Mouse (Mus musculus): ENCODE data around the gene Olfr571. TPM values are rescaled to one million over a fixed set of nuclear protein-coding genes. Genes with fewer than 3 reads are reported as not detected.
A peak's percentile ranks its signal among the peaks of the same experiment; 100 is the strongest.

Gene Olfr571
- polyA plus RNA-seq (2012; rRNA removed), result not detected in 2 replicates
- polyA plus RNA-seq (2014; fragmentation: Nextera tagmentation; extraction: Ambion mirVana), result not detected in 2 replicates

DNA sequence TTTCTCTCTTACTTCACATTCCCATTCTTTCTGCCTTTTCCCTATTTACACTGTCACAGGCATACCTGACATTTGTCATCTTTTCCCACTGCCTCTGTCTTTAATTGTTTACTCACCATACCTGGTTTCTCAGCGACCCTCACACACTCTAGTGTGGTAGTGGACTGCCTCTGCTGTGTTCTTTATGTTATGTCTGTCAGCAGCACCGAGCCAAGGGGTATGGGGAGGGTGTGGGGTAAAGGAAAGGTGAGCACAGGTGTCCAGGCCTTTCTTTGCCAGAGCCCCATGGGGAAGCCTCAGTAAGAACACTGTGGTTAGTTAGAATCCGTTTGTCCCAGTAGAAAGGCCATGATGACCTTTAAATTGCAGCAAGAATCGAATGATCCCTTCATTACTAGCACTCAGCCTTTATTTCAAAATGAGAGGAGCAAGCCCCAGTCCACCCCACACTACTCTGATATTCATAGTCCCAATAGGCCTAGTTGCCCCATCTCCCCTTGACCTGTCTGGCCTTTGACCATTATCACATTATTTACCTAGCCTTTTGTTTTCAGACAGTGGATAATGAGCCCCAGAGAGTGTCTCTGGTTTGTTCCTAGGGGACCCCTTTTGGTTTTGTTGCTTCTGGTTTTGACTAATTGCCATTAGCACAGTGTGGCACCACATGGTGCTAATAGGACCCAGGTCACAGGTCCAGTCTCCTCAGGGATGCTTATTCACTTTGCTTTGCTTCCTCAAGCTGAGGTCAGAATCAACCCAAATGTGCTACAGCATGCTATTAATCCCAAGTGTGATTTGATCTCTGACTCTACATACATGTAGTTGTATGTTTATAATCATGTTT is at the start of gene Olfr571:
Gene Olfr571, minus strand, starts transcription at position 505 of the 844 bp plus-strand sequence.
- WGBS (ENCODE audit: insufficient replicate concordance), result 34% methylated on average over 4 of the region's 4 CpGs
- Histone ChIP-seq H3K9ac (replicated peaks) (no peak within 1 kb of the TSS), H3K4me3 (ENCODE audit: insufficient read depth in 1 of 2, low read depth in 2 of 2, low read length in 2 of 2) (no peak within 1 kb of the TSS), H3K4me2 (ENCODE audit: low read depth) (no peak within 1 kb of the TSS), H3K4me1 (replicated peaks; ENCODE audit: control insufficient read depth in 2 of 2, insufficient read depth in 2 of 2, low read length in 1 of 2) (no peaks in the 10 kb centered on the region), H3K9me3 (ENCODE audit: control insufficient read depth, low read length) (no peaks in the 10 kb centered on the region), H3K36me3 (replicated peaks; ENCODE audit: control insufficient read depth, insufficient read depth, low read depth) (no peaks in the 10 kb centered on the region), H3K27me3 (ENCODE audit: control insufficient read depth, insufficient read depth, low read length) (no peaks in the 10 kb centered on the region), H3K27ac (no peak within 1 kb of the TSS)
- DNase-seq (ENCODE audit: low read depth in 3 of 3, low spot score in 3 of 3) (no peak), ATAC-seq (ENCODE audit: insufficient read depth) (no peak)
- TF ChIP-seq CTCF (IDR thresholded peaks at IDR 0.05; ENCODE audit: low read depth), result no peak

DNA sequence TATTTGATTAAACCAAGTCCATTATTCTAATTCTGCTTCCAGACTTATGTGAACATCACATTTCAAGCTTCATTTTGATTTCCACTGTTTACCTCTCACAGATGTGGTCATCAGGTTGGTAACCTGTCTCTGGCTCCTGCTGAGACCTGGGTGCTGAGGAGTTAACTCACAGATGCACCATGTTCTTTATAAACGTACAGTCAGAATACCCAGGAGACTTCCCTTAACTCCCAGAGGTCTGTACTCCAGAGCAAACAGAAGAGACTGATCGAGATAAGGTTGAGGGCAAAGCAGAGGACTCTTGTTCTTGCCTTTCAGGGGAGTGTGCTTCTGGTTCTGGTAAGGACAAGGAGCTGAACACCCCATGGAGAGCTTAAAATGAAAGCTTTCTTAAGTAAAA is 45.0 kb upstream of the Olfr571 start, which contains the start of gene Olfr576:
Gene Olfr576, plus strand, starts transcription at position 301 of the 400 bp plus-strand sequence.
- no peak for TF ChIP-seq CTCF (IDR thresholded peaks at IDR 0.05; ENCODE audit: low read depth)
- TF ChIP-seq EP300 (IDR thresholded peaks at IDR 0.05; ENCODE audit: low read depth), result no peak
- H3K9ac ChIP-seq (replicated peaks), result no peak within 1 kb of the TSS
- peaks cover 5% of the 10 kb centered on the region in 2 experiments for H3K4me1 ChIP-seq (replicated peaks; ENCODE audit: control insufficient read depth in 2 of 2, insufficient read depth in 2 of 2, low read length in 1 of 2)
- no peaks in the 10 kb centered on the region for H3K9me3 ChIP-seq (ENCODE audit: control insufficient read depth, low read length)
- DNase-seq (ENCODE audit: low read depth in 3 of 3, low spot score in 3 of 3) (no peak), ATAC-seq (ENCODE audit: insufficient read depth) (no peak)
- H3K27me3 ChIP-seq (ENCODE audit: control insufficient read depth, insufficient read depth, low read length), result no peaks in the 10 kb centered on the region
- H3K4me3 ChIP-seq (ENCODE audit: insufficient read depth in 1 of 2, low read depth in 2 of 2, low read length in 2 of 2), result no peak within 1 kb of the TSS
- H3K36me3 ChIP-seq (replicated peaks; ENCODE audit: control insufficient read depth, insufficient read depth, low read depth), result no peaks in the 10 kb centered on the region
- no peak within 1 kb of the TSS for H3K27ac ChIP-seq
- H3K4me2 ChIP-seq (ENCODE audit: low read depth), result no peak within 1 kb of the TSS
- 10% methylated on average over 2 of the region's 2 CpGs for WGBS (ENCODE audit: insufficient replicate concordance)

DNA sequence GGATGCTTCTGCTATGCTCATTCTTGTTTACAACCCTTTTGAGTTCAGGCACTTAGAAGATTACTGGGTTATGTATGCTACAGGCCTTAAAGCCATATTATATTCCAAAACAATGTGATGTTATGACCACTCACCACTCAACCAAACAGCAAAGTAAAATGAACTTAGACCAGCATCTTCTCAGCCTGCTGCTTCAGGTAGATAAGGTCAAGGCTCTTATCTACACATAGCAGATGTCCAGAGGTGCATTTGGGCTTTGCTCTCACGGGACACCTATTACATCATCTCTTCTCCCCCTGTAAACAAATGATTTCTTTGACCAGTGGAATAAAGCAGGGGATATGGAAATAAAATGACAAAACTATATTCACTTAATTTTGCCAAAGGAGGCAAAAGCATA is 41.3 kb upstream of the Olfr571 start, which contains the start of gene Olfr575:
Gene Olfr575, minus strand, starts transcription at position 183 of the 400 bp plus-strand sequence.
- H3K27me3 ChIP-seq (ENCODE audit: control insufficient read depth, insufficient read depth, low read length), result no peaks in the 10 kb centered on the region
- ATAC-seq (ENCODE audit: insufficient read depth) (peak; percentile 90), DNase-seq (ENCODE audit: low read depth in 3 of 3, low spot score in 3 of 3) (peak; percentile 61 to 73 (median 66))
- H3K27ac ChIP-seq, result peak within 1 kb of the TSS; percentile 75
- no peaks in the 10 kb centered on the region for H3K9me3 ChIP-seq (ENCODE audit: control insufficient read depth, low read length)
- no peaks in the 10 kb centered on the region for H3K36me3 ChIP-seq (replicated peaks; ENCODE audit: control insufficient read depth, insufficient read depth, low read depth)
- WGBS (ENCODE audit: insufficient replicate concordance), result 6% methylated on average over 1 of the region's 1 CpGs
- H3K4me2 ChIP-seq (ENCODE audit: low read depth), result peak within 1 kb of the TSS; percentile 3; the same call in 1 of the 2 replicates
- TF ChIP-seq CTCF (IDR thresholded peaks at IDR 0.05; ENCODE audit: low read depth), result no peak
- TF ChIP-seq EP300 (IDR thresholded peaks at IDR 0.05; ENCODE audit: low read depth), result peak; percentile 94
- no peak within 1 kb of the TSS for H3K4me3 ChIP-seq (ENCODE audit: insufficient read depth in 1 of 2, low read depth in 2 of 2, low read length in 2 of 2)
- no peak within 1 kb of the TSS for H3K9ac ChIP-seq (replicated peaks)
- H3K4me1 ChIP-seq (replicated peaks; ENCODE audit: control insufficient read depth in 2 of 2, insufficient read depth in 2 of 2, low read length in 1 of 2), result peaks cover 5% of the 10 kb centered on the region in 2 experiments

DNA sequence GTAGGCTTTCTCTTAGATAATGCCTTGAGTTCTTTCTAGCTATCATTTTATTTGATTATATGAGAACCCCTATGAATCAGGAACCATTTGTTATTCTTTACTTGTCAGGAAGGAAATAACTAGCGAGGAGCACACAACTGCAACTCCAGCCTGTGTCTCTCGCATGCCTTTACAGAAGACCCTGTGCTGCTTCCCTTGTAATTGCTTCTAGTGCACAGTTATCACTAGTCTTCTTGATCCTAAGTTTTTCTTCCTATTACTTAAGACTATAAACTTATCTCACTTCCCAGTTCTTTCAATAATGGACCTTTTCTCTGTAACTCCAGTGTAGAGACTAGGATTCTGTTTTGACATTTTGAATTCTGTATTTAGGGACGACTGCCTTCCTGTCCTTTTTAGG is 40.8 kb upstream of the Olfr571 start:
- Histone ChIP-seq H3K4me2 (ENCODE audit: low read depth) (peak overlapping the region; percentile 3; the same call in 1 of the 2 replicates), H3K9me3 (ENCODE audit: control insufficient read depth, low read length) (no peaks in the 10 kb centered on the region), H3K36me3 (replicated peaks; ENCODE audit: control insufficient read depth, insufficient read depth, low read depth) (no peaks in the 10 kb centered on the region), H3K4me1 (replicated peaks; ENCODE audit: control insufficient read depth in 2 of 2, insufficient read depth in 2 of 2, low read length in 1 of 2) (peaks cover 5% of the 10 kb centered on the region in 2 experiments), H3K27ac (peak overlapping the region; percentile 75), H3K27me3 (ENCODE audit: control insufficient read depth, insufficient read depth, low read length) (no peaks in the 10 kb centered on the region), H3K9ac (replicated peaks) (no peak overlapping the region), H3K4me3 (ENCODE audit: insufficient read depth in 1 of 2, low read depth in 2 of 2, low read length in 2 of 2) (no peak overlapping the region)
- ATAC-seq (ENCODE audit: insufficient read depth) (peak; percentile 54; the same call in 1 of the 2 replicates), DNase-seq (ENCODE audit: low read depth in 3 of 3, low spot score in 3 of 3) (no peak)
- WGBS (ENCODE audit: insufficient replicate concordance), result 35% methylated on average over 3 of the region's 3 CpGs
- TF ChIP-seq CTCF (IDR thresholded peaks at IDR 0.05; ENCODE audit: low read depth), result no peak

DNA sequence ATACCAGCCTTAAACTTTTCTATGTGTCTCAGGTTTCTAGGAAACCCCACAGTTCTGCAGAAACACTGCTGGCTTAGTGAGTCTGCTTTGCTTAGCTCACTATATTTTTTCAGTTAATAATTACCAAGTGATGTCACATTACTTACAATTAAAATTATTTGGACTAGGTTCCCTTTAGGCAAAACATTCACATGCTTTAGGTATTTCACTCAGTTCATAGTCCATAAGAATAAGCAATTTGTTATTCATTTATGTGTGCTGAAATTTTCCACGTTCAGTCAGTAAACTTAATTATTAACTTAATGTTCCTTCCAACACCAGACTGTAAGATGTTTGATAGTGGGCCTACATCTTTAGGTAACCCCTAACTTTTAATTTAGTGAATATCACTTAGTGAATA is 33.4 kb upstream of the Olfr571 start:
- Histone ChIP-seq H3K4me1 (replicated peaks; ENCODE audit: control insufficient read depth in 2 of 2, insufficient read depth in 2 of 2, low read length in 1 of 2) (no peaks in the 10 kb centered on the region), H3K36me3 (replicated peaks; ENCODE audit: control insufficient read depth, insufficient read depth, low read depth) (no peaks in the 10 kb centered on the region), H3K27ac (no peak overlapping the region), H3K27me3 (ENCODE audit: control insufficient read depth, insufficient read depth, low read length) (no peaks in the 10 kb centered on the region), H3K9me3 (ENCODE audit: control insufficient read depth, low read length) (no peaks in the 10 kb centered on the region), H3K9ac (replicated peaks) (no peak overlapping the region), H3K4me3 (ENCODE audit: insufficient read depth in 1 of 2, low read depth in 2 of 2, low read length in 2 of 2) (no peak overlapping the region), H3K4me2 (ENCODE audit: low read depth) (no peak overlapping the region)
- ATAC-seq (ENCODE audit: insufficient read depth), result no peak
- WGBS (ENCODE audit: insufficient replicate concordance), result 30% methylated on average over 1 of the region's 1 CpGs
- TF ChIP-seq CTCF (IDR thresholded peaks at IDR 0.05; ENCODE audit: low read depth) (no peak), EP300 (IDR thresholded peaks at IDR 0.05; ENCODE audit: low read depth) (no peak)
- DNase-seq (ENCODE audit: low read depth in 3 of 3, low spot score in 3 of 3), result no peak

Measured in liver, embryonic 14.5 days (tissue).